Mouse (Mus musculus) ovary, adult 10 weeks (tissue): ENCODE measurements around the gene Arglu1. TPM values are rescaled to one million over a fixed set of nuclear protein-coding genes. Genes with fewer than 3 reads are reported as not detected.

ENCODE experiments used
- polyA plus RNA-seq: library from polyadenylated mRNA; stranded (reverse); fragments of 350-450 nt; fragmentation: Illumina TruSeq; extraction: RNeasy Lipid Tissue Mini Kit (QIAGEN cat#74804); gene quantifications from one replicate; pipeline ENCODE4 v1.2.3, GENCODE M21; 2014

Gene Arglu1
- polyA plus RNA-seq: 92.9 TPM

DNA sequence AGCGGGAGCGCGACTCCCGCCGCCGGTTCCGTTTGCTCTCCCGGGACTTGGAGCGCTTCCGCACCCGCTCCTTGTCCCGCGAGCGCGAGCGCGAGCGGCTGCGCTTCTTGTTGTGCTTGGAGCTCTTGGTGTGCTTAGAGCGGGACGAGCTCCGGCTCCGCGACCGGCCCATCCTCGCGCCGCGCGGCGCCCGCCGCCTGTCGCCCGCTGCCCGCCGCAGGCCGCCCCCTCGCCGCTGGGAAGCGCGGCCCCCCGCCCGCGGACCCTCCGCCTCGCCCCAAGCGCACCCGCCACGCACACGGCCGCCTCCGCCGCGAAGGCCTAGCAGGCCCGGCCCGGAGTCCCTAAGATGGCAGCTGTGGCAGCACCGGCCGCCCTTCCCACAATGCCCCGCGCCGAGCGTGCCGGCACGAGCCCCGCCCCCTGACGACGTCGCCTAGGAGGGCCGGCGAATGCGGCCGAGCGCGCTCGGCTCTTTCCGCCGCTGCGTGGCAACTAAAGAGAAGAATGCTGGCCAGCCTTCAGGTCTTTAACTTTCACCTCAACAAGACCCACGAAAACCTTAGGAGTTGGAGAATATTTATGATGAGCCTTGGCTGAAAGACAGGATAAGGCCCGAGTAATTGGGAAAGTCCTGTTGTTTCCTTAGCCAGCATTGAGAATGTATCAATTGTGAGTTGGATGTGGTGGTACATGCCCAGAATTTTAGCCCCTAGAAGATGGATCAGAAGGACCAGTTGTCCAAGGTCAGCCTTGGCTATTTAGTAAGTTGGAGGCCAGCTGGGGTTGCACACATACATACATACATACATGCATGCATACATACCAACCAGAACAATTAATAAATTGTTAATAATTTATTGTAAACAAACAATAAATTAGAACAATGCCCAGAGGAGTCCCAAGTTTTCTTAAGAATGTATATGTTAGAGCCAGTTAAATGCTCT, at the start of gene Arglu1:
Arglu1 (minus strand) TSS at position 376 of the 947 bp plus-strand sequence.

DNA sequence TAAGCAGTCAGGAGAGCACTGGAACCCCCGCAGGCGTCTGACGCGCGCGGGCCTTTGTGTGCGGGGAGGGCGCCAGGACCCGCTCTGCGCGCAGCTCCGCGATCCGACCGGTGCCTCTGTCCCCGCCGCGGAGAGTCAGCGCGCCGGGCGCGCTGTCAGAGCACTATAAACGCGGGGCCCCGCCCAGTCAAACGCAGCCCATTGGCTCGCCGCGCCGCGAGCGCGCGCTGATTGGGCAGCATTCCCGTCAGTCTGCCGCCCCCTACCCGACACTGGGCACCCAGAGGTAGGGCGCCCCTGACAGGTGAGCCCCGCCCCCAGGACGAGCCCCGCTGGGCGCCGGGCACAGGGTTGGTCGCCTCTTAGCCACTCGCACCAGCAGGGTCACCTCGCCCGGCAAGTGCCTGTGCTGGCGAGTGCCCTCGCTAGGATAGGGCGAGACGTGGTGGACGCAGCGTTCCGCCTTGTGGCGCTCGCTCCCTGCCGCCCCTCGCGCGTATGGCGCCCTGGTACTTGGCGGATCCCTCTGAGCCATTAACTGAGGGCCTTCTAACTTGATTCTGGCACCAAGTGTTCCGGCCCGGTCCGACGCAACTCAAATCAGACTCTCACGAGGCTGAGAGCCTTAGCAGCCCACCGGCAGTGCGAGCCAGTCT, 29.1 kb downstream of the Arglu1 start, which contains the start of gene Efnb2:
Efnb2 (minus strand) TSS at position 140 of the 656 bp plus-strand sequence.

Other genes starting within 250 kb of the Arglu1 start
- 22.1 TPM for gene Efnb2, start 29.3 kb downstream of the Arglu1 start, polyA plus RNA-seq